Mouse (Mus musculus): ENCODE data around the gene Zfand2b. TPM values are rescaled to one million over a fixed set of nuclear protein-coding genes. Genes with fewer than 3 reads are reported as not detected.
A peak's percentile ranks its signal among the peaks of the same experiment; 100 is the strongest.

Zfand2b gene
- polyA plus RNA-seq, 1 experiment from 2014 or later: 46.3 TPM

DNA sequence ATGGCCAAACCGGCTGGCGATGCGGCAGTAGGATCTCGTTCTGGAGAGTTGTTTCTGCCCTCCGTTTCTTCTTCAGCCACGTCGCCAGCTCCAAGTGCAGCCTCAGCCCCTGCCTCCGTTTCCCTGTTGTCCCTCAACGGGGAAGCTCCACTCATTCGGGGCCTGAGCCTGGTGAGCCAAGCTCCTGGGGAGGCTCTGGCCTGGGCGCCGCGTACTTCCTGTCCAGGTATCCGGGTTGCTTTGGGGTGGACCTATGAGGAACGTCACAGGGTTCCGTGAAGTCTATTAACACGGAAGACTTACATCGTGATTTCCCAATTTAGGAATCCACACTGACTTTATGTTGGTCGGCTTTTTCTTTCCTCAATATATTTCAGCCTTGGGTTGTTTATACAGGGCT, 24.0 kb downstream of the Zfand2b start:
- Histone ChIP-seq H3K9me3 (replicated peaks) (no peaks in the 10 kb centered on the region), H3K4me2 (peak overlapping the region; percentile 93), H3K9ac (peak overlapping the region; percentile 94), H3K27ac (peak overlapping the region; percentile 96), H3K36me3 (peaks cover 51% of the 10 kb centered on the region), H3K4me3 (peak overlapping the region; percentile 84), H3K4me1 (peaks cover 50% of the 10 kb centered on the region), H3K27me3 (replicated peaks) (no peaks in the 10 kb centered on the region)
- under 1% methylated on average over 19 of the region's 19 CpGs for WGBS (ENCODE audit: insufficient replicate concordance)
- ATAC-seq: peak; percentile 26; the same call in 1 of the 2 replicates

DNA sequence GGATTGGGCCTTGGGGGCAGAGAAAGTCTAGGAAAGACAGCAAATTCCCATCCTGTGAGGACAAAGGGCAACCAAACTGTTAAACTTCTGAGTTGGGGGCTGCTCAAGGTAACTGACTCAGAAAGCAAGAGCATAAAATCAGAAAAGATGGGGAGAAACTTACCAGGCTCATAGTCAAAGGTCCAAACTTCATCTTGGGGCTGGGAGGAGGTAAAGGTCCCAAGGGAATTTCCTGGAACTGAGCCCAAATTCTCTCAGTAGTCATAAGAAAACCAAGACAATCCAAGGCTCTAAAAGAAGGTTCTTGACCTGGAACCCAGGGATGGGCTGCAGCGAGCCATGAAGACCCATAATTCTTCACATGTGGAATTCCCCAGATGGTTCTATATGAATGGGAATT, 32.8 kb downstream of the Zfand2b start:
- Histone ChIP-seq H3K4me2 (no peak overlapping the region), H3K4me3 (no peak overlapping the region), H3K27ac (no peak overlapping the region), H3K9me3 (replicated peaks) (no peaks in the 10 kb centered on the region), H3K27me3 (replicated peaks) (no peaks in the 10 kb centered on the region), H3K4me1 (no peaks in the 10 kb centered on the region), H3K9ac (no peak overlapping the region), H3K36me3 (peaks cover 41% of the 10 kb centered on the region)
- ATAC-seq: no peak
- 80% methylated on average over 1 of the region's 1 CpGs for WGBS (ENCODE audit: insufficient replicate concordance)

- Histone ChIP-seq H3K4me3 (peak overlapping the region; percentile 76), H3K9me3 (replicated peaks) (no peaks in the 10 kb centered on the region), H3K9ac (peak overlapping the region; percentile 86), H3K27ac (peak overlapping the region; percentile 42), H3K27me3 (replicated peaks) (peaks cover 6% of the 10 kb centered on the region; the same call in 1 of the 2 replicates), H3K36me3 (peaks cover 25% of the 10 kb centered on the region), H3K4me1 (peaks cover 57% of the 10 kb centered on the region), H3K4me2 (peak overlapping the region; percentile 95)
- ATAC-seq: no peak
- WGBS (ENCODE audit: insufficient replicate concordance): 18% methylated on average over 34 of the region's 34 CpGs
These were observed 40.7 kb downstream of the Zfand2b start for GRCm38 (mm10) chr1:75208967-75209678.

- Histone ChIP-seq H3K4me3 (peak within 1 kb of the TSS; percentile 76), H3K27ac (peak within 1 kb of the TSS; percentile 95), H3K27me3 (replicated peaks) (peaks cover 6% of the 10 kb centered on the region; the same call in 1 of the 2 replicates), H3K9ac (peak within 1 kb of the TSS; percentile 86), H3K9me3 (replicated peaks) (no peaks in the 10 kb centered on the region), H3K4me1 (peaks cover 70% of the 10 kb centered on the region), H3K4me2 (peak within 1 kb of the TSS; percentile 95), H3K36me3 (peaks cover 38% of the 10 kb centered on the region)
- ATAC-seq: peak; percentile 88
- 4% methylated on average over 42 of the region's 42 CpGs for WGBS (ENCODE audit: insufficient replicate concordance)
These were observed 42.0 kb downstream of the Zfand2b start, which contains the start of the genes Glb1l and Stk16 for GRCm38 (mm10) chr1:75210136-75211087. Gene Glb1l, minus strand, starts transcription at chr1:75210813. Gene Stk16, plus strand, starts transcription at chr1:75210838.

DNA sequence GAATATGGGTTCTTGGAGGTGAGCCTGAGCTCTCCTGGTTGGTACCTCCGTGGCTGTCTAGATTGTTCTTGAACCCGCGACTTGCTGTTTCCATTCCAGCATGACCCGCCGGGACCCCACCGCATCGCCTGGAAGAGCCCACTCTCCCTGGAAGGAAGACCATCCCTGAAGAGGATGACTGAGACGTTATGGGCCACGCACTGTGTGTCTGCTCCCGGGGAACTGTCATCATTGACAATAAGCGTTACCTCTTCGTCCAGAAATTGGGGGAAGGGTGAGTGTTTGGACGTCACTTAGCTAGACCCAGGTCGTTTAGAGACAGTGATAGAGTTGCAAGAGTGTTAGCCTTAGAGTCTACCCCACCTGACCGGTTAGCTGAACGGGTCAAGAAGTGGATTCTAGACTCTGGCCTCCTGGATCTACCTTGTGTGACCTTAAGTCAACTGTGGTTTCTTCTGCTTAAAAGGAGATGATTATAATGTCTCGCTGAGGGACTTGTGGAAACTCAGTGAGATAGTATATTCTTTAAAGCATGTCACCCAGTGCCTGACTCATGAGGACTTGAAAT, 42.8 kb downstream of the Zfand2b start:
- Histone ChIP-seq H3K4me2 (peak overlapping the region; percentile 95), H3K4me3 (peak overlapping the region; percentile 76), H3K9me3 (replicated peaks) (no peaks in the 10 kb centered on the region), H3K4me1 (peaks cover 78% of the 10 kb centered on the region), H3K27me3 (replicated peaks) (peaks cover 6% of the 10 kb centered on the region; the same call in 1 of the 2 replicates), H3K36me3 (peaks cover 46% of the 10 kb centered on the region), H3K9ac (peak overlapping the region; percentile 86), H3K27ac (peak overlapping the region; percentile 95)
- no peak for ATAC-seq
- 6% methylated on average over 17 of the region's 17 CpGs for WGBS (ENCODE audit: insufficient replicate concordance)

DNA sequence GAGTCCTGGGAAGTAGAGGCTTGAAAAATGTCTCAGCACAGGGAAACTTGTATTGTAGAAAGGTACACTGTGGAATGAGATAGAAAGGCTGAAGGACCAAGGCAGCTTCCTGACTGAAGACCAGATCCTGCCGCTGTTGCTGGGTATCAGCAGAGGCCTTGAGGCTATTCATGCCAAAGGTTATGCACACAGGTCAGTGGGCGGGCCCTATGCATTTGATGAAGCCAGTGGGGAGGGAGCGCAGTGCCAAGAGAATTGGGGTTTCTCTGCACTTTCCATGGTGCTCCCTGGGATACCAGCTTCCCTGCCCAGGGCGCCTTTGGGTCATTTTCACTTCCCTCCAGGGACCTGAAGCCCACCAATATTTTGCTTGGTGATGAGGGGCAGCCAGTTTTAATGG, 44.1 kb downstream of the Zfand2b start:
- Histone ChIP-seq H3K4me2 (peak overlapping the region; percentile 95), H3K4me3 (peak overlapping the region; percentile 76), H3K9me3 (replicated peaks) (no peaks in the 10 kb centered on the region), H3K36me3 (peaks cover 60% of the 10 kb centered on the region), H3K27ac (peak overlapping the region; percentile 95), H3K4me1 (peaks cover 89% of the 10 kb centered on the region), H3K27me3 (replicated peaks) (peaks cover 6% of the 10 kb centered on the region; the same call in 1 of the 2 replicates), H3K9ac (peak overlapping the region; percentile 86)
- no peak for ATAC-seq
- 62% methylated on average over 4 of the region's 4 CpGs for WGBS (ENCODE audit: insufficient replicate concordance)

DNA sequence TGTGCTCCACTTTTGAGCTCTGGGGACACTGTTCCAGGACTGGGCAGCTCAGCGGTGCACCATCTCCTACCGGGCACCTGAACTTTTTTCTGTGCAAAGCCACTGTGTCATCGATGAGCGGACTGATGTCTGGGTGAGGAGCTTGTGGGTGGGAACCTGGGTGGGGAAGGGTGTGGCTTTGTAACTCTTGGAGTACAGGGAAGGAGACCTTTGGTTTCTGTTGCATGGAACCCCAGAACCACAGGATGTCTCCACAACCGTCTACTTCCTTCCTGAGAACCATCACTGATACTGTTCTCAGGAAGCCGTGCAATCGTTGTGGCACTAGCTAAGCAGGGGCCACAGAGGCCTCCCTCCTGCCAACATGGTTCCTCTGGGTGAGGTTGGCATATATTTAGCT, 44.6 kb downstream of the Zfand2b start:
- H3K4me2 ChIP-seq: peak overlapping the region; percentile 95

GRCm38 (mm10) chr1:75214442-75214841, 46.0 kb downstream of the Zfand2b start:
- H3K9me3 ChIP-seq (replicated peaks): no peaks in the 10 kb centered on the region
- peaks cover 60% of the 10 kb centered on the region for H3K36me3 ChIP-seq
- H3K4me2 ChIP-seq: peak overlapping the region; percentile 95
- no peak for ATAC-seq
- H3K4me1 ChIP-seq: peaks cover 81% of the 10 kb centered on the region
- H3K27ac ChIP-seq: peak overlapping the region; percentile 95
- 75% methylated on average over 2 of the region's 2 CpGs for WGBS (ENCODE audit: insufficient replicate concordance)
- H3K4me3 ChIP-seq: peak overlapping the region; percentile 6
- peaks cover under 1% of the 10 kb centered on the region; the same call in 1 of the 2 replicates for H3K27me3 ChIP-seq (replicated peaks)
- 0 out of 2 replicates have a peak overlapping the region, but pooled peaks have one; percentile 86 for H3K9ac ChIP-seq

More for the DNA sequence above, 44.6 kb downstream of the Zfand2b start:
- peak overlapping the region; percentile 86 for H3K9ac ChIP-seq
- peaks cover 92% of the 10 kb centered on the region for H3K4me1 ChIP-seq
- WGBS (ENCODE audit: insufficient replicate concordance): 18% methylated on average over 7 of the region's 7 CpGs
- peaks cover 6% of the 10 kb centered on the region; the same call in 1 of the 2 replicates for H3K27me3 ChIP-seq (replicated peaks)
- H3K36me3 ChIP-seq: peaks cover 60% of the 10 kb centered on the region
- H3K9me3 ChIP-seq (replicated peaks): no peaks in the 10 kb centered on the region
- H3K4me3 ChIP-seq: peak overlapping the region; percentile 76
- H3K27ac ChIP-seq: peak overlapping the region; percentile 95
- ATAC-seq: peak; percentile 9; the same call in 1 of the 2 replicates

DNA sequence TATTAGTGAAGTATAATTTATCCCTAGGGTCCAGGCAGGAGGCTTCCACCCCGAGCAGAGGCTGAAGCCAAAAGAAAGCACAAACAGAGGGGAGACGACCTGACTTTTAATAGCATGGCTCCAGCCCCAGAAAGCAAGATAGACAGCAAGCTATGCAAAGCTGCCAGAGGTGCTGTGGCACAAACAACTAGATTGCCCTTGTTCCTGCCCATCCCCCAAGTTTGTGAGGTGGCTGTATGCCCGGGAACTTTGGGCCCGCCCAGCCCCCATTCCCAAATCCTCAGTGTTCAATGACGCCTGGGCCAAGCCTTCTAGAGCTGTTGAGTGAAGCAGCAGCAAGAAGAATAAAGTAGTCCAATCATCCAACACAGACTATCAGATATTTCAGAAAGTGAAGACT, 46.4 kb downstream of the Zfand2b start:
- H3K27me3 ChIP-seq (replicated peaks): peaks cover 5% of the 10 kb centered on the region
- no peak for ATAC-seq
- H3K27ac ChIP-seq: peak overlapping the region; percentile 95
- peaks cover 60% of the 10 kb centered on the region for H3K36me3 ChIP-seq
- peak overlapping the region; percentile 93; the same call in 1 of the 2 replicates for H3K9ac ChIP-seq
- peaks cover 81% of the 10 kb centered on the region for H3K4me1 ChIP-seq
- H3K4me3 ChIP-seq: peak overlapping the region; percentile 89
- no peaks in the 10 kb centered on the region for H3K9me3 ChIP-seq (replicated peaks)
- H3K4me2 ChIP-seq: peak overlapping the region; percentile 95
- WGBS (ENCODE audit: insufficient replicate concordance): 60% methylated on average over 5 of the region's 5 CpGs

GRCm38 (mm10) chr1:75215785-75216184, 47.3 kb downstream of the Zfand2b start:
- Histone ChIP-seq H3K4me3 (peak overlapping the region; percentile 89), H3K4me2 (peak overlapping the region; percentile 95), H3K27me3 (replicated peaks) (peaks cover 14% of the 10 kb centered on the region), H3K9ac (peak overlapping the region; percentile 93), H3K27ac (peak overlapping the region; percentile 95), H3K36me3 (peaks cover 60% of the 10 kb centered on the region), H3K9me3 (replicated peaks) (no peaks in the 10 kb centered on the region), H3K4me1 (peaks cover 80% of the 10 kb centered on the region)
- ATAC-seq: no peak
- WGBS (ENCODE audit: insufficient replicate concordance): 88% methylated on average over 9 of the region's 9 CpGs

Data from liver, embryonic 12.5 days (tissue).